Mouse (Mus musculus) hindbrain, postnatal 0 days (tissue): ENCODE results near the gene Ms4a18. TPM values are rescaled to one million over a fixed set of nuclear protein-coding genes. Genes with fewer than 3 reads are reported as not detected.

Experiments used
- ATAC-seq: fragments of 200-750 bp; cut with Nextera tagmentation; 2 replicates; pipeline ENCODE4 v1.8.0; 2017; ENCODE audit warnings: mild to moderate bottlenecking, moderate TSS enrichment, moderate library complexity
- DNase-seq: peaks from one replicate; pipeline ENCODE4 v3.0.0-alpha.2; 2015; ENCODE audit warnings: low spot score
- H3K27ac ChIP-seq: fragments of 300-500 bp; sonication (generic); 2 replicates; pipeline ENCODE4 v1.5.1; 2014; ENCODE audit warnings: mild to moderate bottlenecking
- H3K27me3 ChIP-seq: fragments of 300-500 bp; sonication (generic); 2 replicates; pipeline ENCODE4 v1.6.1; 2014; ENCODE audit warnings: low read length, mixed read lengths; ENCODE audit not compliant: insufficient read depth
- H3K36me3 ChIP-seq: fragments of 300-500 bp; sonication (generic); 2 replicates; pipeline ENCODE4 v1.6.1; 2014; ENCODE audit warnings: low read length, mixed read lengths; ENCODE audit not compliant: insufficient read depth
- H3K4me1 ChIP-seq: fragments of 300-500 bp; sonication (generic); 2 replicates; pipeline ENCODE4 v1.6.1; 2014; ENCODE audit warnings: antibody characterized with exemption, low read length, mixed read lengths; ENCODE audit not compliant: insufficient read depth
- H3K4me2 ChIP-seq: fragments of 300-500 bp; sonication (generic); 2 replicates; pipeline ENCODE4 v1.6.1; 2014; ENCODE audit warnings: low read depth, mild to moderate bottlenecking, low read length, moderate library complexity, mixed read lengths
- H3K4me3 ChIP-seq: fragments of 300-500 bp; sonication (generic); 2 replicates; pipeline ENCODE4 v1.5.1; 2014; ENCODE audit warnings: low read length
- H3K9ac ChIP-seq: fragments of 300-500 bp; sonication (generic); replicated peaks from 2 replicates; pipeline ENCODE4 v1.6.1; 2014; ENCODE audit warnings: mild to moderate bottlenecking, low read length, moderate library complexity, mixed read lengths
- H3K9me3 ChIP-seq: fragments of 300-500 bp; sonication (generic); 2 replicates; pipeline ENCODE4 v1.6.1; 2016; ENCODE audit warnings: low read length, mixed read lengths
- CTCF ChIP-seq: IDR thresholded peaks from 2 replicates; pipeline ENCODE4 v1.5.1; 2016; ENCODE audit warnings: antibody characterized with exemption, control low read depth, low read depth
- WGBS: fragments of 180-500 bp; shearing (Covaris S2); extraction: QIAGEN DNeasy Blood & Tissue Kit; methylation state at CpG from one replicate; pipeline ENCODE4 v1.1.7; 2014; 5-methylcytosine and 5-hydroxymethylcytosine counted together
- polyA plus RNA-seq: library from polyadenylated mRNA; unstranded; fragments of >200 nt; fragmentation: Nextera tagmentation; extraction: Ambion mirVana; gene quantifications from 2 replicates; pipeline ENCODE4 v1.2.1, GENCODE M21; 2015
- total RNA-seq: library from RNA; depleted of rRNA; stranded (reverse); fragments of >200 nt; gene quantifications from 2 replicates; pipeline ENCODE4 v1.2.3, GENCODE M21; 2014; rRNA removed

The Ms4a18 gene
- total and polyA plus RNA-seq, 2 experiments from 2014 or later, result not detected

GRCm38 (mm10) chr19:10947219-10947618, 70.6 kb downstream of the Ms4a18 start:
- no peak for TF ChIP-seq CTCF
- 90% methylated on average over 5 of the region's 5 CpGs for WGBS
- ATAC-seq, result no peak
- Histone ChIP-seq H3K4me3 (peak overlapping the region; percentile 51), H3K36me3 (peaks cover 26% of the 10 kb centered on the region), H3K9me3 (no peaks in the 10 kb centered on the region), H3K4me2 (peak overlapping the region; percentile 95), H3K27me3 (no peaks in the 10 kb centered on the region), H3K4me1 (peaks cover 15% of the 10 kb centered on the region; the same call in 1 of the 2 replicates), H3K27ac (no peak overlapping the region), H3K9ac (peak overlapping the region; percentile 83; the same call in 1 of the 2 replicates)
- no peak for DNase-seq

Other genes starting within 250 kb of the Ms4a18 start
- gene Cd6, start 188.0 kb downstream of the Ms4a18 start, total RNA-seq, result not detected in 2 replicates
- 0.08 TPM in 1 of 2 replicates, not detected in the other for gene Cd6, start 188.0 kb downstream of the Ms4a18 start, polyA plus RNA-seq
- 1.5 and 1.9 TPM in 2 replicates for gene Slc15a3, start 178.3 kb downstream of the Ms4a18 start, total RNA-seq
- 0.21 and 0.78 TPM in 2 replicates for gene Slc15a3, start 178.3 kb downstream of the Ms4a18 start, polyA plus RNA-seq
- 358 and 359 TPM in 2 replicates for gene Tmem132a, start 148.1 kb downstream of the Ms4a18 start, total RNA-seq
- 131 and 141 TPM in 2 replicates for gene Tmem132a, start 148.1 kb downstream of the Ms4a18 start, polyA plus RNA-seq
- gene Tmem109, start 136.0 kb downstream of the Ms4a18 start, total RNA-seq, result 25.3 and 27.9 TPM in 2 replicates
- 35.1 and 37.4 TPM in 2 replicates for gene Tmem109, start 136.0 kb downstream of the Ms4a18 start, polyA plus RNA-seq
- gene Prpf19, start 122.8 kb downstream of the Ms4a18 start, total RNA-seq, result 351 and 368 TPM in 2 replicates
- gene Prpf19, start 122.8 kb downstream of the Ms4a18 start, polyA plus RNA-seq, result 37.5 and 40.3 TPM in 2 replicates
- gene Zp1, start 97.4 kb downstream of the Ms4a18 start, total RNA-seq, result 1.2 TPM in 1 of 2 replicates, not detected in the other
- 0.50 and 0.60 TPM in 2 replicates for gene Zp1, start 97.4 kb downstream of the Ms4a18 start, polyA plus RNA-seq
- gene Ptgdr2, start 80.9 kb downstream of the Ms4a18 start, total RNA-seq, result 0.47 and 1.1 TPM in 2 replicates
- 0.11 and 0.16 TPM in 2 replicates for gene Ptgdr2, start 80.9 kb downstream of the Ms4a18 start, polyA plus RNA-seq
- gene Ccdc86, start 68.8 kb downstream of the Ms4a18 start, total RNA-seq, result 5.3 and 5.4 TPM in 2 replicates
- gene Ccdc86, start 68.8 kb downstream of the Ms4a18 start, polyA plus RNA-seq, result 14.2 and 15.1 TPM in 2 replicates
- not detected in 2 replicates for gene Ms4a10, start 43.4 kb downstream of the Ms4a18 start, total RNA-seq
- gene Ms4a10, start 43.4 kb downstream of the Ms4a18 start, polyA plus RNA-seq, result not detected in 2 replicates
- gene Ms4a15, start 24.8 kb downstream of the Ms4a18 start, total RNA-seq, result not detected in 2 replicates
- gene Ms4a15, start 24.8 kb downstream of the Ms4a18 start, polyA plus RNA-seq, result not detected in 2 replicates
- gene Ms4a8a, start 63.1 kb upstream of the Ms4a18 start, total RNA-seq, result not detected in 2 replicates
- not detected in 2 replicates for gene Ms4a8a, start 63.1 kb upstream of the Ms4a18 start, polyA plus RNA-seq
- not detected in 2 replicates for gene 1700017D01Rik, start 112.8 kb upstream of the Ms4a18 start, total RNA-seq
- gene 1700017D01Rik, start 112.8 kb upstream of the Ms4a18 start, polyA plus RNA-seq, result not detected in 2 replicates
- not detected in 2 replicates for gene 1700025F22Rik, start 147.3 kb upstream of the Ms4a18 start, total RNA-seq
- gene 1700025F22Rik, start 147.3 kb upstream of the Ms4a18 start, polyA plus RNA-seq, result not detected in 2 replicates
- gene Ms4a13, start 178.7 kb upstream of the Ms4a18 start, total RNA-seq, result not detected in 2 replicates
- gene Ms4a13, start 178.7 kb upstream of the Ms4a18 start, polyA plus RNA-seq, result not detected in 2 replicates
- not detected in 2 replicates for gene Ms4a12, start 214.4 kb upstream of the Ms4a18 start, total RNA-seq
- gene Ms4a12, start 214.4 kb upstream of the Ms4a18 start, polyA plus RNA-seq, result not detected in 2 replicates
- not detected in 2 replicates for gene Ms4a1, start 248.2 kb upstream of the Ms4a18 start, total RNA-seq
- gene Ms4a1, start 248.2 kb upstream of the Ms4a18 start, polyA plus RNA-seq, result not detected in 2 replicates